Comparison of ENCODE assay signal across 18 mouse cellular contexts in the genomic region with DNA sequence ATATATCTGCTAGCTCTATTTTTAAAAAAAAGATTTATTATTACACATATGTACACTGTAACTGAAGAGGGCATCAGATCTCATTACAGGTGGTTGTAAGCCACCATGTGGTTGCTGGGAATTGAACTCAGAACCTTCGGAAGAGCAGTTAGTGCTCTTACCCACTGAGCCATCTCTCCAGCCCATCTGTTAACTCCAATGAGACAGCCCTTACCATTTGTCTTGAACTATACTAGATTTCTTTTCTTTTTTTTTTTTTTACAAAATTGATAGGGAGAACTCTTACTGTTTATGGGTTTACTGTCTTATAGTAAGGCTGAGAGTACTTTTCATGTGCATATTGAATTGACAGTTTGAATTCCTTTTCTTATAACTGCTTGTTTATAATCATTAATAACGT. TPM values are rescaled to one million over a fixed set of nuclear protein-coding genes. Genes with fewer than 3 reads are reported as not detected.
A peak's percentile ranks its signal among the peaks of the same experiment; 100 is the strongest.
DNase-seq lines count a peak whose midpoint lies in the region; TF ChIP-seq lines count a peak whose summit lies in the region.
"Had no signal": no experiment of that assay in that cellular context is flagged by ENCODE, and none has a peak within 500 bp of the region (broad histone marks: within the 10 kb centered on the region; RNA-seq: fewer than 3 reads in every experiment).

No protein-coding gene starts in this region.

- H3K4me3 ChIP-seq in CH12.LX (replicated peaks in 1 of 3; ENCODE audit: low read depth in 2 of 3, low read length in 2 of 3, poor library complexity in 1 of 3): no peak overlapping the region
- no peak overlapping the region for H3K4me3 ChIP-seq in MEL (ENCODE audit: control insufficient read depth in 1 of 2, insufficient read depth in 1 of 2, low read depth in 2 of 2, low read length in 2 of 2)

- no peak for TF ChIP-seq CTCF in CH12.LX (conservative IDR thresholded peaks at IDR 0.05 in 1 of 2, IDR thresholded peaks at IDR 0.05 in 1 of 2; ENCODE audit: low read depth in 2 of 2, low read length in 2 of 2)
- TF ChIP-seq CTCF in MEL (IDR thresholded peaks at IDR 0.05 in 2 of 3, conservative IDR thresholded peaks at IDR 0.05 in 1 of 3; ENCODE audit: control insufficient read depth in 1 of 3, insufficient read depth in 1 of 3, low read depth in 2 of 3, low read length in 3 of 3, poor library complexity in 1 of 3, severe bottlenecking in 1 of 3): no peak

- no peaks in the 10 kb centered on the region for H3K9me3 ChIP-seq in CH12.LX (replicated peaks; ENCODE audit: low read length)
- H3K9me3 ChIP-seq in MEL (replicated peaks; ENCODE audit: insufficient read depth, low read length): no peaks in the 10 kb centered on the region
- H3K9me3 ChIP-seq: G1E had no signal

- H3K79me2 ChIP-seq in CH12.LX (replicated peaks; ENCODE audit: control insufficient read depth, extremely low read depth, insufficient read depth, poor library complexity, severe bottlenecking) (peaks cover 15% of the 10 kb centered on the region), MEL (ENCODE audit: control insufficient read depth, insufficient read depth, low read length, poor library complexity) (peaks cover 7% of the 10 kb centered on the region)

- in situ Hi-C loops in CH12.LX (cut with MboI; ENCODE audit: low pct_ligation_motif_present, low pct_unique_long_range_greater_than_20kb, low sequenced_read_pairs): no loop called here

- H3K9ac ChIP-seq in CH12.LX (ENCODE audit: insufficient read depth, low read depth): no peak overlapping the region
- no peak overlapping the region for H3K9ac ChIP-seq in MEL (ENCODE audit: control insufficient read depth, low read depth, low read length, poor library complexity, severe bottlenecking)

- dilution Hi-C loops in CH12.LX (cut with MboI; ENCODE audit: extremely low pct_ligation_motif_present, extremely low pct_unique_long_range_greater_than_20kb, low sequenced_read_pairs): no loop called here

- DNase-seq in CH12.LX (ENCODE audit: extremely low read depth) (no peak), MEL (ENCODE audit: low read depth, low spot score) (no peak)
- DNase-seq in heart, postnatal 4 days: no peak
- no peak for DNase-seq in kidney, postnatal 14 days
- DNase-seq: adrenal gland, adult 2 months; adrenal gland, adult 8-10 months; adrenal gland, postnatal 10 days; adrenal gland, postnatal 14 days; adrenal gland, postnatal 25 days; adrenal gland, postnatal 36 days; B cell, adult 2 months; cerebellum, adult 11 months; cerebellum, adult 11-12 months; cerebellum, adult 18-20 months; cerebellum, adult 2 months; cerebellum, adult 8-10 months had no signal

- no peaks in the 10 kb centered on the region for H3K27me3 ChIP-seq in CH12.LX (replicated peaks)
- no peaks in the 10 kb centered on the region for H3K27me3 ChIP-seq in MEL (ENCODE audit: control insufficient read depth in 1 of 2, insufficient read depth in 2 of 2, low read length in 2 of 2)
- H3K27me3 ChIP-seq: Patski had no signal

- TF ChIP-seq EP300 in CH12.LX (IDR thresholded peaks at IDR 0.05; ENCODE audit: low read length) (no peak), MEL (IDR thresholded peaks at IDR 0.05; ENCODE audit: low read depth in 1 of 2, low read length in 2 of 2) (no peak)

- H3K27ac ChIP-seq in CH12.LX (ENCODE audit: insufficient read depth, low read depth) (no peak overlapping the region), MEL (ENCODE audit: control insufficient read depth, low read depth, low read length) (no peak overlapping the region)

- TF ChIP-seq POLR2A in CH12.LX (IDR thresholded peaks at IDR 0.05; ENCODE audit: low read depth, low read length) (no peak), MEL (IDR thresholded peaks at IDR 0.05; ENCODE audit: control insufficient read depth in 1 of 2, insufficient read depth in 1 of 2, low read depth in 1 of 2, low read length in 2 of 2, poor library complexity in 1 of 2) (no peak)

- H3K36me3 ChIP-seq in CH12.LX (replicated peaks in 1 of 2; ENCODE audit: control insufficient read depth in 1 of 2, insufficient read depth in 1 of 2, low read length in 1 of 2): peaks cover 0 to 18% of the 10 kb centered on the region in 2 experiments
- H3K36me3 ChIP-seq in MEL (ENCODE audit: control insufficient read depth in 1 of 2, insufficient read depth in 2 of 2, low read length in 2 of 2): peaks cover 0 to 60% of the 10 kb centered on the region in 2 experiments; a peak in 2 of 4 replicates

- H3K4me2 ChIP-seq in CH12.LX (ENCODE audit: insufficient read depth, low read depth, poor library complexity, severe bottlenecking): no peak overlapping the region

- TF ChIP-seq RAD21 in CH12.LX (IDR thresholded peaks at IDR 0.05; ENCODE audit: low read depth, low read length): no peak
- no peak for TF ChIP-seq RAD21 in MEL (IDR thresholded peaks at IDR 0.05; ENCODE audit: low read depth, low read length)

- H3K4me1 ChIP-seq in CH12.LX (ENCODE audit: control insufficient read depth in 1 of 2, insufficient read depth in 2 of 2) (peaks cover 0 to 49% of the 10 kb centered on the region in 2 experiments; a peak in 2 of 4 replicates), MEL (ENCODE audit: control insufficient read depth in 1 of 2, insufficient read depth in 2 of 2, low read length in 2 of 2) (peaks cover 25 to 46% of the 10 kb centered on the region in 2 experiments)

TF ChIP-seq in CH12.LX, 34 proteins besides CTCF, POLR2A, EP300 and RAD21:
- TF ChIP-seq MAFK (IDR thresholded peaks at IDR 0.05; ENCODE audit: insufficient replicate concordance, low read length): no peak
- TF ChIP-seq POLR2AphosphoS2 (IDR thresholded peaks at IDR 0.05; ENCODE audit: low read depth, low read length): no peak
- TF ChIP-seq KAT2A (IDR thresholded peaks at IDR 0.05; ENCODE audit: insufficient replicate concordance, low read length): no peak
- peak; percentile 41; the same call in 1 of the 2 replicates for TF ChIP-seq TBP (conservative IDR thresholded peaks at IDR 0.05; ENCODE audit: low read depth, low read length)
- TF ChIP-seq ZKSCAN1 (IDR thresholded peaks at IDR 0.05; ENCODE audit: borderline replicate concordance, low read depth, low read length): no peak
TF ChIP-seq in CH12.LX: peak in this region for 1.

TF ChIP-seq in MEL, 35 proteins besides CTCF, POLR2A, EP300 and RAD21:
- TF ChIP-seq MYC (IDR thresholded peaks at IDR 0.05; ENCODE audit: low read depth, low read length) (no peak), TBP (IDR thresholded peaks at IDR 0.05; ENCODE audit: low read depth, low read length) (peak; percentile 95), ZNF384 (IDR thresholded peaks at IDR 0.05; ENCODE audit: low read depth, low read length) (0 out of 2 replicates have a peak, but pooled peaks have one; percentile 1), TCF12 (IDR thresholded peaks at IDR 0.05; ENCODE audit: low read depth, low read length) (no peak), ELF1 (IDR thresholded peaks at IDR 0.05; ENCODE audit: low read depth, low read length) (no peak), GATA1 (IDR thresholded peaks at IDR 0.05; ENCODE audit: low read depth, low read length) (no peak), RCOR1 (IDR thresholded peaks at IDR 0.05; ENCODE audit: low read depth, low read length) (no peak)
TF ChIP-seq in MEL: peak in this region for 2.

RNA-seq across cellular contexts. Expression of a gene that starts 12.8 kb away (rescaled TPM):
- 50.0 and 77.1 TPM in 2 replicates for total RNA-seq in CH12.LX (2012; rRNA removed)
- 184 and 196 TPM in 2 replicates for total RNA-seq in CH12.LX (2014; rRNA removed)
- polyA plus RNA-seq in CH12.LX (2012; ENCODE audit: insufficient read length, low read depth): 178 and 204 TPM in 2 replicates
- 14.5 and 17.0 TPM in 2 replicates for total RNA-seq in MEL (2012; rRNA removed)
- 10 to 100 TPM in 1 of 2 experiments, not detected in 1; 16.9 TPM for polyA plus RNA-seq in MEL (2012; ENCODE audit: insufficient read depth in 1 of 2, insufficient read length in 2 of 2, low read depth in 1 of 2, low replicate concordance in 2 of 2, missing spikeins in 1 of 2)
- 10 to 100 TPM; 13.8 to 17.1 TPM for total RNA-seq in heart, postnatal 4 days (2021)

RNA-seq across cellular contexts. Expression of a gene that starts 45.3 kb away (rescaled TPM):
- total RNA-seq in CH12.LX (2012; rRNA removed): 0.04 TPM in 2 replicates
- total RNA-seq in CH12.LX (2014; rRNA removed): 0.09 TPM in 1 of 2 replicates, not detected in the other
- polyA plus RNA-seq in CH12.LX (2012; ENCODE audit: insufficient read length, low read depth): 0.17 and 0.26 TPM in 2 replicates
- total RNA-seq in MEL (2012; rRNA removed): 52.0 and 62.6 TPM in 2 replicates
- polyA plus RNA-seq in MEL (2012; ENCODE audit: insufficient read depth in 1 of 2, insufficient read length in 2 of 2, low read depth in 1 of 2, low replicate concordance in 2 of 2, missing spikeins in 1 of 2): 10 to 100 TPM in 1 of 2 experiments, not detected in 1; 83.7 TPM
- total RNA-seq in heart, postnatal 4 days (2021): 10 to 100 TPM; 29.5 to 30.3 TPM

Comparison
In these comparisons a context has a peak if more than half of its experiments do, and no peak if none do; other contexts are left out.
1. RNA of a gene that starts 45.3 kb away (total RNA-seq): 52.0 to 62.6 TPM in MEL and 29.5 to 30.3 TPM in heart, postnatal 4 days; 0.04 to 0.09 TPM in CH12.LX; every median in the first group is over 10 times any median in the second.